Comparison of ENCODE assay signal across 20 mouse cellular contexts in genomic region chr1:104901815-104902214, GRCm38 (mm10).
"Had no signal": no experiment of that assay in that cellular context is flagged by ENCODE, and none has a peak within 500 bp of the region (broad histone marks: within the 10 kb centered on the region; RNA-seq: fewer than 3 reads in every experiment).

No protein-coding gene starts in this region.

- H3K27me3 ChIP-seq: lung, embryonic 15.5 days; midbrain, embryonic 12.5 days; neural tube, embryonic 13.5 days; neural tube, embryonic 15.5 days had no signal

- ATAC-seq: liver, postnatal 0 days; lung, postnatal 0 days; midbrain, embryonic 16.5 days had no signal

- H3K9me3 ChIP-seq: lung, embryonic 15.5 days; midbrain, embryonic 10.5 days; midbrain, embryonic 12.5 days; neural tube, embryonic 13.5 days; neural tube, embryonic 15.5 days had no signal

- H3K4me2 ChIP-seq: lung, embryonic 15.5 days; midbrain, embryonic 12.5 days; neural tube, embryonic 13.5 days; neural tube, embryonic 15.5 days had no signal

- H3K27ac ChIP-seq: lung, embryonic 15.5 days; midbrain, embryonic 10.5 days; midbrain, embryonic 12.5 days; neural tube, embryonic 13.5 days; neural tube, embryonic 15.5 days had no signal

- H3K36me3 ChIP-seq: lung, embryonic 15.5 days; midbrain, embryonic 10.5 days; midbrain, embryonic 12.5 days; neural tube, embryonic 13.5 days; neural tube, embryonic 15.5 days had no signal

- H3K4me1 ChIP-seq: lung, embryonic 15.5 days; midbrain, embryonic 10.5 days; midbrain, embryonic 12.5 days; neural tube, embryonic 13.5 days; neural tube, embryonic 15.5 days had no signal

- H3K4me3 ChIP-seq: lung, embryonic 15.5 days; midbrain, embryonic 10.5 days; midbrain, embryonic 12.5 days; myocyte; neural tube, embryonic 13.5 days; neural tube, embryonic 15.5 days had no signal

- H3K9ac ChIP-seq: liver, postnatal 0 days; lung, embryonic 15.5 days; midbrain, embryonic 12.5 days; neural tube, embryonic 13.5 days; neural tube, embryonic 15.5 days had no signal

- DNase-seq: liver, postnatal 0 days; lung, adult 2 months; lung, postnatal 14 days; lung, postnatal 36 days; midbrain, embryonic 14.5 days; right cerebral cortex, adult 18-20 months; right cerebral cortex, postnatal 25 days; right cerebral cortex, postnatal 4 days; spleen, adult 18-20 months; thymus, adult 18-20 months; thymus, postnatal 14 days; thymus, postnatal 36 days had no signal
